Mouse (Mus musculus): ENCODE data around the gene Gm20517. TPM values are rescaled to one million over a fixed set of nuclear protein-coding genes. Genes with fewer than 3 reads are reported as not detected.

Gm20517 gene
- polyA plus RNA-seq, 1 experiment from 2014 or later, result 2.2 TPM

DNA sequence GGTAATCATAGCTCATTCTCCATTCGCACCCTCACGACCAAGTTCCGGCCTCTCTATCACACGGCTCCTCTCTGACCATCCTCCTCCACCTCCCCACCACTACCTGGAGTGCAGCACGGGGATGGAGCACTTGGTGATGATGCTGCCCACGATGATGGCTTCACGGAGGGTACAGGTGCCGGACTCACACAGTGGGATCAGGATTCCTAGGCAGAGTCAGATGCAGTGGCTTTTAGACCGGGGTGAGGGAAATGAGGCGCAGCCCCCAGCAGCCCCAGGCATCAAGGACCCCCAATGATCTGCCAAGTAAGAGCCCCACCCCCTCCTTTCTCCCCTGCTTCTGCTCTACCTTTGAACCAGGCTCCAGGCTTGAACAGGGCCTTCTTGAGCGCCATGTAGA, 9.1 kb upstream of the Gm20517 start:
- H3K9ac ChIP-seq (ENCODE audit: low read length), result no peak overlapping the region
- H3K4me1 ChIP-seq (ENCODE audit: control insufficient read depth in 2 of 2, insufficient read depth in 2 of 2, low read length in 2 of 2), result peaks cover 7 to 13% of the 10 kb centered on the region in 2 experiments
- peaks cover 96% of the 10 kb centered on the region for H3K36me3 ChIP-seq (ENCODE audit: control insufficient read depth, insufficient read depth, low read length)
- no peaks in the 10 kb centered on the region for H3K9me3 ChIP-seq (ENCODE audit: control insufficient read depth, low read length)
- 91% methylated on average over 11 of the region's 11 CpGs for WGBS
- H3K27me3 ChIP-seq (ENCODE audit: control insufficient read depth, insufficient read depth, low read length), result no peaks in the 10 kb centered on the region
- no peak for ATAC-seq (ENCODE audit: insufficient number of reproducible peaks, insufficient read depth, low FRiP score, low read depth)
- no peak overlapping the region for H3K4me3 ChIP-seq (ENCODE audit: control insufficient read depth in 1 of 2, insufficient read depth in 1 of 2, low read depth in 1 of 2, low read length in 2 of 2)
- no peak overlapping the region for H3K27ac ChIP-seq (replicated peaks in 1 of 2; ENCODE audit: control insufficient read depth in 1 of 2, insufficient read depth in 1 of 2, low read depth in 2 of 2, low read length in 2 of 2)
- H3K4me2 ChIP-seq (ENCODE audit: low read length), result no peak overlapping the region

DNA sequence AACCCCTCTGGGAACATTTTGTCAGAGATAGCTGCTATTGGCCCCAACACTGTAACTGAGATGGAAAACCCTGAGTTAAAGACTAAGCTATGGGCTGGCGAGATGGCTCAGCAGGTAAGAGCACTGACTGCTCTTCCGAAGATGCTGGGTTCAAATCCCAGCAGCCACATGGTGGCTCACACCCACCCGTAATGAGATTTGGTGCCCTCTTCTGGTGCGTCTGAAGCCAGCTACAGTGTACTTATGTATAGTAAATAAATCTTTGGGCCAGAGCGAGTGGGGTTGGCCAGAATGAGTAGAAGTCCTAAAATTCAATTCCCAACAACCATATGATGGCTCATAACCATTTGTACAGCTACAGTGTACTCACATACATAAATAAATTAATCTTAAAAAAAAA, 5.2 kb upstream of the Gm20517 start:
- Histone ChIP-seq H3K36me3 (ENCODE audit: control insufficient read depth, insufficient read depth, low read length) (peaks cover 74% of the 10 kb centered on the region), H3K4me1 (ENCODE audit: control insufficient read depth in 2 of 2, insufficient read depth in 2 of 2, low read length in 2 of 2) (peaks cover 0 to 11% of the 10 kb centered on the region in 2 experiments; a peak in 2 of 4 replicates), H3K9me3 (ENCODE audit: control insufficient read depth, low read length) (no peaks in the 10 kb centered on the region), H3K27me3 (ENCODE audit: control insufficient read depth, insufficient read depth, low read length) (no peaks in the 10 kb centered on the region), H3K4me2 (ENCODE audit: low read length) (no peak overlapping the region), H3K27ac (replicated peaks in 1 of 2; ENCODE audit: control insufficient read depth in 1 of 2, insufficient read depth in 1 of 2, low read depth in 2 of 2, low read length in 2 of 2) (no peak overlapping the region), H3K9ac (ENCODE audit: low read length) (no peak overlapping the region), H3K4me3 (ENCODE audit: control insufficient read depth in 1 of 2, insufficient read depth in 1 of 2, low read depth in 1 of 2, low read length in 2 of 2) (no peak overlapping the region)
- 76% methylated on average over 5 of the region's 5 CpGs for WGBS
- no peak for ATAC-seq (ENCODE audit: insufficient number of reproducible peaks, insufficient read depth, low FRiP score, low read depth)

DNA sequence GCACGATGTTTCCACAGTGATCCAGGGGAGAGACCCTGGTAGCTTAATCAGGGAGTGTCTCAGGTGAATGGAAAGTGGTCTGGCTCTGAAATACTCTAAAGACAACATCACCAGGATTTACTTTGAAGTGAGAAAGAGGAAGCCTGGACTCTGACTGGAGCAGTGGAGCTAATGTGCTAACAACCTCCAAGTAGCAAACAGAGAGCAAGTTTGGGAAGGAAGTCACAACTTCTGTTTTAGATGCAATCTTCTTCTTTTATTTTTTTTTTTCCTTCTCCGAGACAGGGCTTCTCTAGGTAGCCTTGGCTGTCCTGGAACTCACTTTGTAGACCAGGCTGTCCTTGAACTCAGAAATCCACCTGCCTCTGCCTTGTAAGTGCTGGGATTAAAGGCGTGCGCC, 2.2 kb upstream of the Gm20517 start:
- WGBS, result 86% methylated on average over 4 of the region's 4 CpGs
- Histone ChIP-seq H3K27me3 (ENCODE audit: control insufficient read depth, insufficient read depth, low read length) (no peaks in the 10 kb centered on the region), H3K9me3 (ENCODE audit: control insufficient read depth, low read length) (no peaks in the 10 kb centered on the region), H3K9ac (ENCODE audit: low read length) (no peak overlapping the region), H3K4me3 (ENCODE audit: control insufficient read depth in 1 of 2, insufficient read depth in 1 of 2, low read depth in 1 of 2, low read length in 2 of 2) (no peak overlapping the region), H3K36me3 (ENCODE audit: control insufficient read depth, insufficient read depth, low read length) (peaks cover 64% of the 10 kb centered on the region), H3K4me1 (ENCODE audit: control insufficient read depth in 2 of 2, insufficient read depth in 2 of 2, low read length in 2 of 2) (peaks cover 6 to 23% of the 10 kb centered on the region in 2 experiments; a peak in 3 of 4 replicates), H3K4me2 (ENCODE audit: low read length) (no peak overlapping the region), H3K27ac (replicated peaks in 1 of 2; ENCODE audit: control insufficient read depth in 1 of 2, insufficient read depth in 1 of 2, low read depth in 2 of 2, low read length in 2 of 2) (no peak overlapping the region)
- ATAC-seq (ENCODE audit: insufficient number of reproducible peaks, insufficient read depth, low FRiP score, low read depth), result no peak

DNA sequence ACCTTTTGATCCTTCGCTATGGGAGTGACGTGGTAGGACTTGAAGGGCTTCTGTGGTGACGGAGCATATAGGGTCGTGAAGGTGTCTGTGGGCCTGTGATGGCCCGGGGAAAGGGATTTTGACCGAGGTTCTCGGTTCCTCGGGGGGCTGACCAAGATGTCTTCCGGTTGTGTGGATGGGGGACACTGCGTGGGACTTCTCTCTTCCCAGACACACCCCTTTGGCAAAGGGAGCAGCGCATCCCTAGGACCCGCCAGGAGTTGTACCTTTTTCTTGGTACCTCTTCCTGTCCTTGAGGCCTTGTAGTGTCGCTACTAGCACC, 233 bp downstream of the Gm20517 start:
- peaks cover 6 to 23% of the 10 kb centered on the region in 2 experiments; a peak in 3 of 4 replicates for H3K4me1 ChIP-seq (ENCODE audit: control insufficient read depth in 2 of 2, insufficient read depth in 2 of 2, low read length in 2 of 2)
- WGBS, result under 1% methylated on average over 13 of the region's 13 CpGs
- H3K9me3 ChIP-seq (ENCODE audit: control insufficient read depth, low read length), result no peaks in the 10 kb centered on the region
- peak overlapping the region; percentile 85 for H3K9ac ChIP-seq (ENCODE audit: low read length)
- peaks cover 64% of the 10 kb centered on the region for H3K36me3 ChIP-seq (ENCODE audit: control insufficient read depth, insufficient read depth, low read length)
- H3K27ac ChIP-seq (replicated peaks in 1 of 2; ENCODE audit: control insufficient read depth in 1 of 2, insufficient read depth in 1 of 2, low read depth in 2 of 2, low read length in 2 of 2), result peak overlapping the region; percentile 24 to 80; a peak in 3 of 4 replicates
- H3K4me2 ChIP-seq (ENCODE audit: low read length), result peak overlapping the region; percentile 90
- H3K27me3 ChIP-seq (ENCODE audit: control insufficient read depth, insufficient read depth, low read length), result no peaks in the 10 kb centered on the region
- no peak for ATAC-seq (ENCODE audit: insufficient number of reproducible peaks, insufficient read depth, low FRiP score, low read depth)
- H3K4me3 ChIP-seq (ENCODE audit: control insufficient read depth in 1 of 2, insufficient read depth in 1 of 2, low read depth in 1 of 2, low read length in 2 of 2), result peak overlapping the region; percentile 74 to 91

DNA sequence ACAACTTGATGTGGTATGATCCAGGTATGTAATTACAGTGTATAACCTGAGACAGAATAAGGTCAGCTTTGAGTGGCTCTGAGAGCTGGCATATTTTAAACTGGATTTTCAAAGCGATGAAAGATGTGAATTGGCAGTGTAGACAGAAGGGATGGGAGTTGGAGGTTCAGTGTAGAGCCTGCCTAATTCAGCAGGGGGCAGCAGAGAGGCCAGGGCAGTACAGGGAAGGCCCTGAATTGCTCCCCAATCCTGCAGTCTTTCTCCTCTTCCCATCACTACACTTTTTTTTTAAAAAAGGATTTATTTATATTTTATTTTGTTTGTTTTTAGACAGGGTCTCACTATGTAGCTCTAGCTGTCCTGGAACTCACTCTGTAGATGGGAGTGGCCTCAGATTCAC, 2.6 kb downstream of the Gm20517 start:
- 79% methylated on average over 1 of the region's 1 CpGs for WGBS
- H3K36me3 ChIP-seq (ENCODE audit: control insufficient read depth, insufficient read depth, low read length), result peaks cover 65% of the 10 kb centered on the region
- H3K27me3 ChIP-seq (ENCODE audit: control insufficient read depth, insufficient read depth, low read length), result no peaks in the 10 kb centered on the region
- H3K9me3 ChIP-seq (ENCODE audit: control insufficient read depth, low read length), result no peaks in the 10 kb centered on the region
- no peak overlapping the region for H3K4me2 ChIP-seq (ENCODE audit: low read length)
- no peak for ATAC-seq (ENCODE audit: insufficient number of reproducible peaks, insufficient read depth, low FRiP score, low read depth)
- H3K4me3 ChIP-seq (ENCODE audit: control insufficient read depth in 1 of 2, insufficient read depth in 1 of 2, low read depth in 1 of 2, low read length in 2 of 2), result no peak overlapping the region
- no peak overlapping the region for H3K27ac ChIP-seq (replicated peaks in 1 of 2; ENCODE audit: control insufficient read depth in 1 of 2, insufficient read depth in 1 of 2, low read depth in 2 of 2, low read length in 2 of 2)
- peaks cover 6 to 23% of the 10 kb centered on the region in 2 experiments; a peak in 3 of 4 replicates for H3K4me1 ChIP-seq (ENCODE audit: control insufficient read depth in 2 of 2, insufficient read depth in 2 of 2, low read length in 2 of 2)
- no peak overlapping the region for H3K9ac ChIP-seq (ENCODE audit: low read length)

DNA sequence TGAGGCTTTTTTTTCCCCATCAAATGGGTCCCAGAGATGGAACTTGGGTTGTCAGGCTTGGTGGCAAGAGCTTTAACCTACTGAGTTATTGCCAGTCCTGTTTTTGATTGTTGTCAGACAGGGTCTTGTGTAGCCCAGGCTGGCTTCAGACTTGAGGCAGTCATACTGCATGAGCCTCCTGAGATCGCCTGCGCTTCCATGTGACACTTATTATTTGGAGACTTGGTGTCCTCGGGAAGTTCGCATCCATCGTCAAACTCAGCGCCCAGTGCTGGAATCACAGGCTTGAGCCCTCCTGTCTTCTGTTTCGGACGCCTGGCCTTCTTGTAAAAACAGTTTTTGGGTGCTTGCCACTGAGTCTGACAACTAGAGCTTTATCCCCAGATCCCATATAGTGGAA, 4.7 kb downstream of the Gm20517 start:
- 92% methylated on average over 8 of the region's 8 CpGs for WGBS
- no peak overlapping the region for H3K27ac ChIP-seq (replicated peaks in 1 of 2; ENCODE audit: control insufficient read depth in 1 of 2, insufficient read depth in 1 of 2, low read depth in 2 of 2, low read length in 2 of 2)
- H3K4me1 ChIP-seq (ENCODE audit: control insufficient read depth in 2 of 2, insufficient read depth in 2 of 2, low read length in 2 of 2), result peaks cover 6 to 12% of the 10 kb centered on the region in 2 experiments; a peak in 3 of 4 replicates
- H3K4me3 ChIP-seq (ENCODE audit: control insufficient read depth in 1 of 2, insufficient read depth in 1 of 2, low read depth in 1 of 2, low read length in 2 of 2), result no peak overlapping the region
- no peak overlapping the region for H3K4me2 ChIP-seq (ENCODE audit: low read length)
- peaks cover 82% of the 10 kb centered on the region for H3K36me3 ChIP-seq (ENCODE audit: control insufficient read depth, insufficient read depth, low read length)
- no peak overlapping the region for H3K9ac ChIP-seq (ENCODE audit: low read length)
- no peaks in the 10 kb centered on the region for H3K9me3 ChIP-seq (ENCODE audit: control insufficient read depth, low read length)
- no peaks in the 10 kb centered on the region for H3K27me3 ChIP-seq (ENCODE audit: control insufficient read depth, insufficient read depth, low read length)
- no peak for ATAC-seq (ENCODE audit: insufficient number of reproducible peaks, insufficient read depth, low FRiP score, low read depth)

DNA sequence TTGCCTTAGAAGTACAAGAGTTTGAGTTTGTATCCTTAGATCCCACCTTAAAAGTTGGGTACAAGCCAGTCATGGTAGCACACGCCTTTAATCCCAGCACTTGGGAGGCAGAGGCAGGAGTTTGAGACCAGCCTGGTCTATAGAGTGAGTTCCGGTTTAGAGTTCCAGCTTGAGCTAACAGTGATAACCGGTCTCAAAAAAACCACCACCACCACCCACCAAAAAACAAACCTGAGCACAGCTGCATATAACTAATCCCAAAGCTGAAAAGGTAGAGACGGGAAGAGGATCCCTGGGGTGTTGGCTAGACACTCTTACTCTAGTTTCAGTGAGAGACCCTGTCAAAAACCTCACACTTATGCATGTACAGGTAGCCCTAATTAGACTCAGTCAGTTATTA, 5.3 kb downstream of the Gm20517 start:
- Histone ChIP-seq H3K27me3 (ENCODE audit: control insufficient read depth, insufficient read depth, low read length) (no peaks in the 10 kb centered on the region), H3K9me3 (ENCODE audit: control insufficient read depth, low read length) (no peaks in the 10 kb centered on the region), H3K36me3 (ENCODE audit: control insufficient read depth, insufficient read depth, low read length) (peaks cover 87% of the 10 kb centered on the region), H3K4me2 (ENCODE audit: low read length) (no peak overlapping the region), H3K4me3 (ENCODE audit: control insufficient read depth in 1 of 2, insufficient read depth in 1 of 2, low read depth in 1 of 2, low read length in 2 of 2) (no peak overlapping the region), H3K27ac (replicated peaks in 1 of 2; ENCODE audit: control insufficient read depth in 1 of 2, insufficient read depth in 1 of 2, low read depth in 2 of 2, low read length in 2 of 2) (no peak overlapping the region), H3K9ac (ENCODE audit: low read length) (no peak overlapping the region), H3K4me1 (ENCODE audit: control insufficient read depth in 2 of 2, insufficient read depth in 2 of 2, low read length in 2 of 2) (peaks cover 6 to 12% of the 10 kb centered on the region in 2 experiments; a peak in 3 of 4 replicates)
- WGBS, result 88% methylated on average over 4 of the region's 4 CpGs
- no peak for ATAC-seq (ENCODE audit: insufficient number of reproducible peaks, insufficient read depth, low FRiP score, low read depth)

DNA sequence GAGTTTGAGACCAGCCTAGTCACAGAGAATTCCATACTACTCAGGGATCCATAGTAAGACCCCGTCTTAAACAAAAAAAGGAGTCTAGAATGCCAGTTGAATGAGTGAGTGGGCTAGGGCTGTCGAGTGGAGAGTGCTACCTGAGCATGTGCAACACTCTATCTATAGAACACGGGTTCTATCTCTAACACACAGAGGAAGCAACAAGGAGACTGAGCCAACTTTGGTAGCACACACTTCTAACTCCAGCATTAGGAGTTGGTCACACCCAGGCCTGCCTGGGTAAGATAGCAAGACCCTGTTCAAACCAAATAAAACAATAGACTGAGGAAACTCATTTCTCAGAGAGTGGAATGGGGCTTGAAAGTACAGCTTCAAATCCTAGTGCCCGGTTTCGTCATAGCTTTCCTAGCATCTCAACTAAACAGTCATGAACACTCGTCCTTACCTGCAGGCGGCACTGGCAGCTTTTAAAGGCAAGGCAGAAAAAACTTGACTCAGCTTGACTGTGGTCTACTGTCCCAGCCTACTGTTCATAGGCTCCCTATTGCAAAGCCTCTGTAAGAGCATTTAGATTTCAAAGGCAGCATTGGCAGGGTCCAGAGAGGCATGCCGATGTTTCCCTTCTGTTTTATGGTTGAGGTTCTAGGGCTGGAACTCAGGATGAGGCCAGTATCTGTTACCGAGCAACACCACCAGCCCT, 6.4 kb downstream of the Gm20517 start:
- no peak for ATAC-seq (ENCODE audit: insufficient number of reproducible peaks, insufficient read depth, low FRiP score, low read depth)
- peaks cover 96% of the 10 kb centered on the region for H3K36me3 ChIP-seq (ENCODE audit: control insufficient read depth, insufficient read depth, low read length)
- no peak overlapping the region for H3K27ac ChIP-seq (replicated peaks in 1 of 2; ENCODE audit: control insufficient read depth in 1 of 2, insufficient read depth in 1 of 2, low read depth in 2 of 2, low read length in 2 of 2)

More for the DNA sequence above, 6.4 kb downstream of the Gm20517 start:
- H3K4me2 ChIP-seq (ENCODE audit: low read length), result no peak overlapping the region
- no peak overlapping the region for H3K9ac ChIP-seq (ENCODE audit: low read length)
- H3K27me3 ChIP-seq (ENCODE audit: control insufficient read depth, insufficient read depth, low read length), result no peaks in the 10 kb centered on the region
- WGBS, result 87% methylated on average over 9 of the region's 9 CpGs
- H3K4me1 ChIP-seq (ENCODE audit: control insufficient read depth in 2 of 2, insufficient read depth in 2 of 2, low read length in 2 of 2), result peaks cover under 1 to 3% of the 10 kb centered on the region in 2 experiments; a peak in 2 of 4 replicates
- H3K9me3 ChIP-seq (ENCODE audit: control insufficient read depth, low read length), result no peaks in the 10 kb centered on the region
- H3K4me3 ChIP-seq (ENCODE audit: control insufficient read depth in 1 of 2, insufficient read depth in 1 of 2, low read depth in 1 of 2, low read length in 2 of 2), result no peak overlapping the region

All from heart, embryonic 14.5 days (tissue).